Mouse (Mus musculus): ENCODE results near the gene Ccdc62.

- TF ChIP-seq CTCF (IDR thresholded peaks at IDR 0.05; ENCODE audit: borderline replicate concordance, control insufficient read depth, extremely low read depth, insufficient read depth, low read length, poor library complexity) (no peak), POLR2A (IDR thresholded peaks at IDR 0.05; ENCODE audit: control insufficient read depth, extremely low read depth, insufficient read depth, low read length, poor library complexity) (no peak)
Observed at GRCm38 (mm10) chr5:123964208-123964607, 33.7 kb downstream of the Ccdc62 start.
